Mouse (Mus musculus): ENCODE results near the gene Cd276.

DNA sequence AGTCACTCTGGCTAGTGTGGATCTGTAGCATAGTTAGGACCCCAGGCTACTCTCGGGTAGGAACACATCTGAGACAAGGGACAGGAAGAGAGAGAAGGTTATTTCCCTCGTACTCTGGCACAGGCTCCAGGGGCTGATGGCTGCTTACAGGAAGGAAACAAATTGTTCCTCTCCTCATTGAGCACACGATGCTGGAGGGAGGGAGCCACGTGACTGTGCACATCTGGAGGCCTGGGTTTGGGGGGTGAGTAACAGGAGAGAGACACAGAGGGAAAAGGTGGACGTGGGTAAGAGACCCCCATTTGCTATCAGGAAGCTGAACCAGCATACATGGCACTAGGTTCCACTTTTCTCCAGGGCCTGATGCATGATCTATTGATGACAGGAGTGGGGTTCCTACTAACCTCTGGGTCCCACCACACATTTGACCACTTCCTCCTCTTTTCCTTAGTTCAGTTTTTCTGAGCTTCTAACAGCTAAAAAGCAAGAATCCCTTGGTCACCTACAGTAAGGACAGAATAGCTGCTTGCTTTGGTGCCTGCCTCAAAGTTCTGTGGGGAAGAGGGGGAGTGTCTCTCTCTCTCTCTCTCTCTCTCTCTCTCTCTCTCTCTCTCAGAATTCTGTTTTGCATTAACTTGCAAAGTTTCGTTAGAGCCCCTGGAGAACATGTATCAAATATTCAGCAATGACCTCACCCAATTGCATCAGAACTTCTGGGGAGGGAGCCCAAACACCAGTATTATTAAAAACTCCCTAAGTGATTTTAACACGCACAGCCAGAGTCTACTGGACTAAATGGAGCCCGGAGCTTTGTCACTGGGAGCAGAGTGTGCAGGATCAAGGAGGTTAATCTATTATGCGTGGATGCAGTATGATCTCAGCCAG, 37.1 kb downstream of the Cd276 start:
- TF ChIP-seq POLR2A (IDR thresholded peaks at IDR 0.05; ENCODE audit: insufficient read depth, low read length) (no peak), CTCF (IDR thresholded peaks at IDR 0.05; ENCODE audit: low read depth, low read length) (no peak)

Data from ES-Bruce4 (cell line).